Mouse (Mus musculus): Measurements from ENCODE around the gene Olfr71.
A peak's percentile ranks its signal among the peaks of the same experiment; 100 is the strongest.

Gene Olfr71

DNA sequence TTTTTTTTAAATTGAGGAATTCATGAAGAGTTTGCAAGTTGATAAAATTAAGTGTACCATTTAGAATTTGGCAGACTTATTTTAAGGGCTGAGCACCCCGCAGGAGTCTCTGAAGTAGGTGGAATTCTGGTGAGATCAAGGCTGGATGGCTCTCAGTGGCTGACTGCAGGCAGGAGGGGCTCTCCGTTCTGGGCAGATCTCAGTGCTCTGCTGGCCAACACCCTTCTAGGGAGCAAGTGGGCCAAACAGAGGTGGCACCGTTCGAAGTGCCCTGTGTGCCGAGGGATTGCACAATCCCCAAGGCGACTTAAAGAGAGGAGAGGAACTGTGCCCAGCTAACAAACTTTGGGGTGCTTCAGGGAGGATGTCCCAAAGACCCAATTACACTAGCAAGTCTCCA is at the start of gene Olfr71:
Gene Olfr71, minus strand, starts transcription at position 387 of the 400 bp plus-strand sequence.
- DNase-seq, result no peak

DNA sequence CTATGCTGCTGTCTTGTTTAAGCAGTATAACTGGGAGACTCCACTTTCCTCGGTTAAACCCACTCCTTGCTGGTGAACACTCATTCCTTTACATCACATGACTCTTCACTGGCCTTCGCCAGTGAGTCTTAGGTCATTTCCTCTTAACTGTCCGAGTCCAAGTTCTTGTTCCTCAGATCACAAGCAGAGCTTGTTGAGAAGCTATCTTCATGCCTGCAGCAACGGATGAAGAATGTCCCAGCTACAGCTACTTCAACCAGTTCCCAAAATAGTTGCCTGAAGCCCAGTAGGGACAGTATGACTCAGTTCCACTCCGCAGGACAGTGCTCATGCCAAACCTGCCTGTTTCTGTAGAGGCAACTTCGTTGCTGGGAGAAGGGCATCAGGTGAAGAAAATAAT is 47.2 kb upstream of the Olfr71 start:
- DNase-seq, result no peak

DNA sequence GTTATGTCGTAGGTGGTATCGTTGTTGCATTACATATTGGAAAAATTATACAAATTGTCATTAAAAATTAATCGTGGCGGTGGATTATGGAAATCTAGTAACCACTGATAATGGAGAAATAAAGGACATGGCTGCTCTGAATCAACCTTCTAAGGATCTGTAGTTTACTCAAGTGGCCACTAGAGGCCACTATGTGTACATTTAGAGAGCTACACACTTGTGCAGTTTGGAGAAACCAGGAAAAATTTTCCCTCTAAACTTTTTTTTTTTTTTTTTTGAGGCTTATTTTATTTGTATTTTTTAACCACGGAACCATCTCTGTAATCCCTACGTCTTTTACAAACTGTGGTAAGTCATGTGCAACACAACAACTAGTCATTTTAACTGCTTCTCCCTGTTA is 35.1 kb upstream of the Olfr71 start:
- DNase-seq, result no peak

DNA sequence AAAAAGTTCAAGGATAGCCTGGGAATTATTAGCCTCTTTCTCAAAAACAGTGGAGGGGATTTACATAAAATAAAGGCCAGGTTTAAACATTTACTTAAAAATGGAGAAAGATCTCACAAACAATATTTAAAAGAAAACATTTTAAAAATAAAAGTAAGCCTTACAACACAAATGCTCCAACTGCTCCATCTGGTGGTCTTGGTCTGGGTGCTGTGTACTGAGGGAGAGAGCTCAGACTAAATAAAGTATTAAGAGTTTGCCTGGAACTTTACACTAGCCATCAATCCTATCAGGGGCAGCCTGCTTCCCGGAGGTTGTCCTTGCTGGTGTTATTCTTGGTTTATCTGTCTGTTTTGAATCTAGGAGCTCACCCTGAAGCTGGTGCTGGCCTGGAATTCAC is 33.0 kb upstream of the Olfr71 start:
- peak in 1 of 2 experiments; percentile 47 for DNase-seq

DNA sequence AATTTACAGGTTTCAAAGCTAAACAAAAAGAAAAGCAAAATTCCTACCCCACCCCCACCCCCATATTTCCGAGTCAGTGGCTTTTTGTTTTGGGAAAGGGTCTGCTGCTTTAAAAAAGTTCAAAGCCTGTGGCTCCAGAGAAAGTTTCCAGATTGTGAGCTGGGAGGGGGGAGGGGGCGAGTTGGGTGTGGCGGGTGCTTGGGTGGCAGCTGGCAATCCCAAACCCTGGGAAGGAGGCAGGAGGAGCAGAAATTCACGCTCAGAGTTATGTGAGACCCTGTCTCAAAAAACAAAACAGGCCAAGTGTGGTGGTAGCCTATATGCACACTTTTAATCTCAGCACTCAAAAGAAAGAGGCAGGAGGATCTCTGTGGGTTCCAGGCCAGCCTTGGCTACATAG is 32.6 kb upstream of the Olfr71 start:
- no peak for DNase-seq

DNA sequence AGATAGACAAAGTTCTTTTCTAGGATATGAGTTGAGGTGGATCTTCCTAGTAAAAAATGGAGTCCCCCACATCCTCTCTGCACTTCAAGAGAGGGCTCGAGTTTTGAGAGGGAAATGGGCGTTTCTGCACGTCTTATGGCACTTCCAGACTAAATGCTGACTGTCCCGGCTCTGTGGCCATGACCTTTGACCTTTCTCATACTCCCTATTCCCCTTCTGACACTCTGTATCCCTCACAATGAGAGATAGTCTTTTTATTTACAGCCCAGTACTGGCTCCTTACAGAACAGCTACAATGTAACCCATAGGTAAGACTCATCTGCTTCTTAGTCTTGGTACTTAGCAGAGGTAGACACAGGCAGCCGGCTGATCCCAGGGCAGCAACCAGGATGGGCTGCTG is 31.5 kb upstream of the Olfr71 start:
- DNase-seq, result no peak

DNA sequence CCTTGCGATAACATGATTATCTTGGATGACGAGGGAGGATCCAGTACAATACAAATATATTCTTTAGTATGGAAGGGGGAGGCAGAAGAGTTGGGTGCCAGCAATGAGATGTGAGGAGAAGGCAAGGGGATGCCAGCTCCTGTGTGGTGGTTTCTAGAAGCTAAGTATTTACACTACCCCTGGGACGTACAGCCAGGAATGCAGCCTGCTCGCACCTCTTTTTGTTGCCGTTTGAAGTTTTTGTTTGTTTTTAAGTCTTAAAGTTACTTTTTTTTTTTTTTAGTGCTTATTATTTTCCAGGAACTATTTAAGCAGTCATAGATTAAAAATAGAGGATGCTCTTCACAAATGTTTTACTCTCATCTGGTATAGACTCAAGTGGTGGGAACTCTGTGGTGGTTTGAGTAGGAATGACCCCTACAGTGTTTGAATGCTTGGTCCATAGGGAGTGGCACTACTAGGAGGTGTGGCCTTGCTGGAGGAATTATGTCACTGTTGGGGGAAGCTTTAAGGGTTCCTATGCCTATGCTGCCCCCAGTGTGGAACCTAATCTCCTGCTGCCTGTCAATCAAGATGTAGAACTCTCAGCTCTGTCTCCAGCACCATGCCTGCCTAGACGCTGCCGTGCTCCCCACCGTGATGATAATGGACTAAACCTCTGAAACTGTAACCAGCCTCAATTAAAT is 29.1 kb upstream of the Olfr71 start:
- DNase-seq, result no peak

DNA sequence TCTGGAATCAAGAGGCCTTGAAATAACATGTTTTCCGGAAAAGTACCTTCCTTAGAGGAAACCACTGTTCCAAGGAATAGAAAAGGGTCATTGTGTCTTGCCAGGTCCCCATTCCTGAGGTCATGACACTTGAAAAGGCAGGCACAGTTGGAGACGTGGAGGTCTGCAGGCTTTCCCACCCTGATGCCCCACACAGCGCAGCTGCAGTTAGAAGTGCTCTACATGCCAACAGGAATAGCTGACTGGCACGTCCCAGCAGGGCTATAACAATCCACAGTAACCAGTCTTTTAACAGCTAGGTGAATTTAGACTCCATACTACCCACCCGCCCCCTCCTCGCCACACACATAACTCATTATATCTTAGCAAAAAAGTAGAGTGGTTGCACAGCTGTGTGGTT is 27.1 kb upstream of the Olfr71 start:
- DNase-seq, result no peak

DNA sequence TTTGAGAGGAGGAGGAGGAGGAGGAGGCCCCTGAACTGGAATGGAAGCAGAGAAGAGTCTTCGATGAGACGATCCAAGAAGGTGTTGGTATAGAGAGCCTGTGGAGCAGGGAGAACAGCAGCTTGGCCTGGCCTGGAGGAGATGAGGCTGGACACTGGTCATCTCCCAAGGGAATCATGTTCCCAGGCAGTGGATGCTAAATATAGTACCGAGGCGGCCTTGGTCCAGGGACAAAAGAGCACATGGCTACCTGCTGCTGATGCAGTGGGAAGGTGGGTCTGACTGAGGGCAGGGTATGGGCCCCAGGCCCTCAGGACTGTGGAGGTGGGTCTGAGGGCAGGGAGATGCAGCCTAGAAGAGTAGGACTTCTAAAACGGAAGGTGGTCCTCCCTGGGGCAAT is 23.1 kb upstream of the Olfr71 start:
- DNase-seq, result no peak

DNA sequence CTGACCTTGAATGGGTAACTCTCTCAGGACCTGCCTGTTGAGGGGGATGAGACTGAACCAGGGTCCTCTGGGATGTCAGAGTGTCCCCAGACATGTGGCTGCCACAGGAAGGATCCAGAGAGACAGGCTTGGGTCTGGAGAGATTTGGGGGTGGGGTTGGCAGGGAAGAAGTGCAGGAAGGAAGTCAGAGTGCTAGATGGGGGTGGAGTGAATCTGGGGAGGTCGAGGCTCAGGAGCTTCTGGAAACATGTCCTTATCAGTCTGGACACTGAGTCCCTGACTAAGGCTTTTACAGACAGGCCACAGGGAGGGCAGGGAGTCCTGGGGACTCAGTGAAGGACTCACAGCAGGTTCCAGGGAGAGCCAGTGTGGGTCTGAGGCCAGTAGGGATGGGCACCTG is 22.1 kb upstream of the Olfr71 start:
- no peak for DNase-seq

DNA sequence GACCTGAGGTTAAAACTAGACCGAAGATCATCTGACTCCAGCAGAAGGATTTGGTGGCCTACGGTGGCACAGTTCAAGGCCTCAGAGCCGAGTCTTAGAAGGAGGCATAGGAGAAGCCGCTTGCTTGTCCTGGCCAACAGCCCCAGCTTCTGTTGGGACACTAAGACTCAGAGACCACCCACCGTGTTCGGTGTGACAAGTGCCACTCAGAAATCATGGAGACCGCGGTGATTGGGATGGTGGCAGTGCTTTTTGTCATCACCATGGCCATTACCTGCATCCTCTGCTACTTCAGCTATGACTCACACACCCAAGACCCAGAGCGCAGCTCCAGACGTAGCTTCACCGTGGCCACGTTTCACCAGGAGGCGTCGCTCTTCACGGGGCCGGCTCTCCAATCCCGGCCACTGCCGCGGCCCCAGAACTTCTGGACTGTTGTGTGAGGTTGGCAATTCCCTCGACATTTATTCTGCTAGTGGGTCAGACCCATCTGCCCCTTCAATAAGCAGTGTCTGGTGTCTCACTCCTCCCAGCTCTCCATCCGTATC is 20.8 kb upstream of the Olfr71 start:
- DNase-seq, result no peak

DNA sequence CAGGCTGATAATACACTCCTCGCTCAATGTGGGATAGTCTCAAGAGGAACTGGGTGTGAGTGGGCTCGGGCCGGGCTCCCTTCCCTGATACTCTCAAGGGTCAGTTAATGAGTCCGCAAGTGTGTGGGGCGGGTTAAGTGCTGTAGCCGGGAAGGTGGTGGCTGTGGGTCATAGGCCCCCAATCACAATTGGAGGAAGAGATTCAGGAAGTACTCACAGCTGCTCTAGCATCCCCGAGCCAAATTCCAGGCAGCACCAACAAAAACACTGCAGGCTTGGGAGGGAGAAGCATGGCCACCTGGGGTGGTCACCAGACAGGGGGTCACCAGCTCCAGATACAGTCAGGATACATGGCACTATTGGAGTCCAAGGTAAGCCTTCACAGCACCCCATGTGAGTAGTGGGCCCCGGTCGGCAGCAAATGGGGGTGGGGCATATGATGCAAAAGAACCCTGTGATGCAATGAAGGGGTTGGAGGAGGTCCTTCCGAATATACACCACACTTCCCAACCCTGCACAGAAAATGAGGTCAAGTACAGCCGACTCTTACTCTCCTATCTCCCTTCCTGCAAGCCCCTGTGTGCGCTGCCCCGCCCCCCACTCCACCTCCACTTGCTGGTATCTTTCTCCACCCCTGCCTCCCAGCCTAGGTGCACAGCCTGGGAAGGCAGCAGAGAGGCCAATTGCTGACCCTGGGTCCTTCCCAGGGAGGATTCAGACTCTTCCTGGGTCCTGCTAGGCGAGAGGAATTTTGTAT is 19.9 kb upstream of the Olfr71 start, which contains the start of gene Spaar:
Gene Spaar, plus strand, starts transcription at position 241 of the 757 bp plus-strand sequence.
- DNase-seq, result peak; percentile 70 to 77

DNA sequence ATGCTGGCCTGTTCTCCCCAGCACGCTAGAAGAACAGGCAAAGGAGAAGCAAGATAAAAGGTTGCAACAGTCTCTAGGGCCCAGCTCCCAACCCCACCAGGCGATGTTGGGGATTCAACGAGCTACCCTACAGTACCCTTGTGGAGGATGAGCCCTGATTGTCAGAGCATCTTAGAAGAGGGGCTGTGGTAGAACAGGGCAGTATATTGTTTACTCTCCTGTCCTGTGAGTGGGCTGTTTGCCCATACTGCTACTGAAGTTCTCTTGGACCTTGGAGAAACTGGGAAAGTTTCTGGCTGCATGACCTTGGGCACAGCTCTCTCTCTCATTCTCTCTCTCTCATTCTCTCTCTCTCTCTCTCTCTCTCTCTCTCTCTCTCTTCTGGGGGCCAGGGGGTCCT is 19.1 kb upstream of the Olfr71 start:
- DNase-seq, result no peak

DNA sequence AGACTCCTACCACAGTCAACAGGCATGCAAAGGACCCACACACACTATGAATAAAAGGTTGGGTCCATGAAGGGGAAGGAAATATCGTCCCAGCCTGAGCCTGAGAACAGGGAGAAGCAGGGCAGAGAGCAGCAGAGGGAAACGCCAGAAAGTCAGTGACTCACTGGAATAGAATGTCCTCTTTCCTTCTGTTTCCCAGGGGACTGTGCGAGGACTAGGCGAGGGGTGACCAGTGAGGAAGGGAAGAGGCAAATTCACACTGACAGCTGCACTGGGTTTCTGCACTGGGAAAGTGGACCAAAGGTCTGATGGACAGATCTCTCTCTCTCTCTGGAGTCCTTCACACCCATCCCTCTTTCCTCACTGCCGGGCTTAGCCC is 18.5 kb upstream of the Olfr71 start:
- peak; percentile 50 to 82 for DNase-seq

DNA sequence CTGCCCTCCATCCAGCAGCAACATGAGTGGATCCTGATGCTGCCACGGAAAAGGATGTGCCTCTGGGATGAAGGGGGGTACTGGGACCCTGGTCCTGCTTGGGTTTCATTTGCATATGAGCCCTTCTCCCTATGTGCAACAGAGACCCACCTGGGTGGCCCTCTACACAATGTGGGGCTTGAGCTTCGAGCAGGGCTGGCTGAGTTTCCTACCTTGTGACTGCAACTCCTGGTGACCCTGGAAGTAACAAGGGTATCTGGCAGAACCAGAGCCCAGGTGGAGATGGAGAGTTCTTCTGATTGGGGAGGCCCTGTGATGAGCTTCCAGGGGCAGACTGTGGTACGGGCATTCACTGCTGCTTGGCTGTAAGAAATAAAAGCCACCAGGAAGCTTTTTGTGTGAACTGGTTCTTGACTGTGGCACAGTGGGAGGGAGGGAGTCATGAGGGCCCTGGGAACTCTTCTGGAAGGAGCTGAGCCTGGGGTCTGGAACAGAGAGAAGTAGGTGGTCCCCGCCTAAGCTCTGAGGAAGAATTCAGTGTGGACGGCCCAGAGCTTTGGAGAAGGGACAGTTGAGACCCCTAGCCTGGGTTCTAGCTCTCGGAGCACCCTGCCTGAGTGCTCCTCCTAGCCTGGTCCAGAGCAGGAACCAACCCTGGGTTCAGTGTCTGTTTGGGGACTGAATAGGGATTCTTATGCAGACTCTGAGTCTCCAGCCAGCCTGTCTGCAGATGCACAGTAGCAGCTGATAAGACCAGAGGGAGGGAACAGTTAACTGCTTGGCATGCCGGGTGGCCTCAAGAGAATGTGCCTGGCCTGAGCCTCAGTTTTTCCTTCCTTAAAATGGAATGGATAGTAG is 17.9 kb upstream of the Olfr71 start:
- DNase-seq, result no peak

DNA sequence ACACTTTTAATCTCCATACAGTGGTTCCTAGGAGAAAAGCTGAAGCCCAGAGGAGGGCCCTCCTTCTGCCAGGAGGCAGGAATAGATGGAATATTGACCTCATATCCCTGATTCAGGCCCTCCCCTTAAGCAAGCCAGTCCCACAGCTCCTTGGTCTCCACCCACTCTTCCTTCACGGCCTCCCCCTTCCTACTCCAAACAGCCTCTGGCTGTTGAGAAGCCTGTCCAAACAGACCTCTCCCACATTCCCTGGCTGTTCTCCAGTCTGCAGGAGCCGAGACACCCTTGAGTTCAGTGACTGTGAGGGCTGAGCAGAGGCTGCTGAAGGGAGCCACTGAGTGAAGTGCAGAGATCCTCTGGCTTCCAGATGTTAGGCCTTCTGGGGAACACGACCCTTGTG is 16.9 kb upstream of the Olfr71 start, which contains the start of gene Hrct1:
Gene Hrct1, plus strand, starts transcription at position 194 of the 400 bp plus-strand sequence.
- DNase-seq, result peak; percentile 80 to 92

DNA sequence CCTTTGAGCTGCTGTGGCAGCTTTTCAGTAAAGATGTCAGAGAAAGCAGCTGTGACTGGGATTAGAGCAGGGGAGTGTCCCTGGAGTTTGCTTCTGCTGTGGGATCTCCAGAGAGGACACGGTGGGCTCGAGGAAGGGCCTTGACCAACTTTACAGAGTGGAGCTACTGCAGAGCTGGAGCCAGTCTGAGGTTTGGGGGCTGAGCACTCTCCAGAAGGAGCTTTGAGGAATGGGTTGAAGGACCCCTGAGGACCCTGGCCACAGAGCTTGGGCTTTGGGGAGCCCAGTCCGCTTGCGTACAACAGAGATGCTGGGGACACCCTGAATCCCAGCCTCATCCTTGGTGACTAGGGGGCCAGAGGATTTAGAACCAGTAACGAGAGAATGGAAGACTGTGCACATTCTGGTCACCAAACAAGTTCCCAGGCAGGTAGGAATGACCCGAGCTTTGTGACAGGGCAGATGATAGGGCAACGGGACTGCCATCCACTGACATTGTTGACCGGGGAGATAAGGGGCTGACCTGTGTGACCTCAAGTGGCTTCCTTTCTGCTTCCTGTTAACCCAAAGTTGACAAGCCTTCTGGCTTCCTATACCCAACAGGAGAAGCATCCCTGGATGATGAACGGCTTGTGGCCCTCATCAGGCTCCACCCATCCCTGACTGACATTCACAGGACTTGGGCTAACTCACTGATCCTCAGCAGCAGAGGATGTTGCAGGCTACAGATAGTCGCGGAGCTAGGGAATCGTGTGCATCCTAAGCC is 16.4 kb upstream of the Olfr71 start:
- DNase-seq, result peak; percentile 52 to 55

DNA sequence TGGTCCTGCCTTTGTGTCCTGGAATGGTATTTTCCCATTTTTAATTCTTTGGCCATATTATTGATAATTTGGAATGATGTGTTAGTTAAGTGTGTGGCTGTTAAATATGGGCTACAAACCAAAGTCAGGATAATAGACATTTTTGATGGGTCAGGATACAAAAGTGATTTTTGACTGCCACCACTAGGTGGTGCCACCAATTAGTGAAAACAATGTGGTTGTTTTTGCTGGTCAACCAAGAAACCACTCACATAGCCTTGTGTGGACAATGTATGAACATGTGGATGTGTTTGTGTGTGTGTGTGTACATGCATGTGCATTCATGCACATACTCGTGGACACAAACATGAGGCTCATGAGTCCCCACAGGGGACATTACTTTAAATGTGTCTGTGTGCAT is 14.7 kb upstream of the Olfr71 start:
- peak; percentile 45 to 83 for DNase-seq

DNA sequence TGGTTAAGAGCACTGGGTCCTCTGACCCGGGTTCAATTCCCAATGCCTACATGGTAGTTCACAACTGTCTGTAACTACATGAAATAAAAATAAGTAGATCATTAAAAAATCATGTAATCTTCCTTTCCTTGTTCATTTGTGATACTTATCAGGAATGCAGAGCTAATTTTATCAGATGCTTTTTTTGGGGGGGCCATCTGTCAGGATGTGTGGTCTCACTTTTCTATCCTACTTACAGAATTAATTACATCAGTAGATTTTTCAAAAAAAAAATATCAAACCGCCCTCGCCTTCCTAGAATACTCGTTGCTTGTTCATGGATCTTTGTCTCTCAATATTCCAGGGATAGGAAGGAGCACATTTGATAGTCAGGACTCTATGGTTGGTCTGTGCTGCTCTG is 12.1 kb upstream of the Olfr71 start:
- DNase-seq, result no peak

DNA sequence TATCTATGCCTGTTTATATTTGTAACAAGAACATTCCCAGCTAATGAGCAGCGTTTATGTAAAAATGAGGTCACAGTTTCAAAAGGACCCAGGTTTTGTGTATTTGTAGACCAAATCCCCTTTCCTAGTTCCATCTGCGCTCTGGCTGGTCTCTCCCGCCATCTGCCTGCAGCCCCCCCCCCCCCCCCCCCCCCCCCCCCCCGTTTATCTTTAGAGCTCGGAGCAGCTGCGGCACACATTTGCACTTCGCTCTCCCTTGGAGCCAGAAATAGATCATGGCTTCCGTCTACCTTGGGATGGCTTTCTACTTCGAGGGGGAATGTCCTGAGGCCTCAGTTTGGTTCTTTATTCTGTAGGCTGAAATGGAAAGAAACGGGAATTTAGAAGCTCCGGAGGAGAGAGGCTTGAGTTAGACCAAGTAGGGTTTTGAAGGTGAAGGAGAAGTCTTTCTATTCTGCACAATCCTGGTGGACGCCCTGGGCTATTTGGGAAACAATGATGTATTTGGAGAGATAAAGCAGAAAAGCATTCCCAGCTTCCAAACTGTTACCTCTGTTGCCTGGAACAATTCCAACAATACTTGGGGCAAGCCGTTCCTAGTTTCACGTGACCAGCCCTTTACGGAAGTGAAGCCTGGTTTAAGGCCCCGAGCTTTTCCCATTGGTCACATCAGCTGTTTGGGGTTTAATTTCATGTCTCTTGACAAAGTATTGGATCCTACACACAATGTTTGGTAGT is 10.6 kb upstream of the Olfr71 start:
- no peak for DNase-seq

DNA sequence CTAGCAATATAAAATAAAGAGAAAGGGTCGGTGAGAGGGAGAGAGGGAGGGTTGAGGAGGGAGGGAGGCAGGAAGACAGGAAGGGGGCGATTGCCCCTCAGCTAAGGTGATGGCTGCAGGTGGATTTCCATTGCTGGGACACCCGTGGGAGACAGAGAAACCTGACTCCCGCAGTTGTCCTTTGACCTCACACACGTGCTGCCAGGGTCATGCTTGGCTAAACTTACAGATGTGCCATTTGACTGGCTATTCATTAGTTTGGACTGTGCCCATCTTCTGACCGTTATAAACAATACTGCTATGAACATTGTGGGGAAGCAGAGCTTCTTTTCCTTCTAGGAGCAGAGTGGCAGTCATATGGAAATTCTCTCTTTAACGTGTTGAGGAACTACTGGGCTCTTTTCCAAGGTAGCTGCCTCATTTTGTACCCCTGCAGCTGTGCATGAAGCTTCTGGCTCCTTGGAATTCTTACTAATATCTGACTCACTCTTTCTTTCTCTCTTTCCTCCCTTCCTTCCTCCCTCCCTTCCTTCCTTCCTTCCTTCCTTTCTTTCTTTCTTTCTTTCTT is 3.7 kb upstream of the Olfr71 start:
- DNase-seq, result peak in 1 of 2 experiments; percentile 83
